Mouse (Mus musculus): ENCODE data around the gene Tab2. TPM values are rescaled to one million over a fixed set of nuclear protein-coding genes. Genes with fewer than 3 reads are reported as not detected.
"Not testable (repeated sequence)": the region's sequence is repeated elsewhere in the genome, so short reads cannot be mapped to it uniquely, and the experiment has no call there.

Tab2 gene
- total RNA-seq, 2 experiments from 2014 or later: 62.7 to 66.0 TPM

GRCm38 (mm10) chr10:7900719-7901627 is 55.1 kb downstream of the Tab2 start:
- DNase-seq (ENCODE audit: low spot score in 2 of 2): peak in 1 of 2 experiments; percentile 53

DNA sequence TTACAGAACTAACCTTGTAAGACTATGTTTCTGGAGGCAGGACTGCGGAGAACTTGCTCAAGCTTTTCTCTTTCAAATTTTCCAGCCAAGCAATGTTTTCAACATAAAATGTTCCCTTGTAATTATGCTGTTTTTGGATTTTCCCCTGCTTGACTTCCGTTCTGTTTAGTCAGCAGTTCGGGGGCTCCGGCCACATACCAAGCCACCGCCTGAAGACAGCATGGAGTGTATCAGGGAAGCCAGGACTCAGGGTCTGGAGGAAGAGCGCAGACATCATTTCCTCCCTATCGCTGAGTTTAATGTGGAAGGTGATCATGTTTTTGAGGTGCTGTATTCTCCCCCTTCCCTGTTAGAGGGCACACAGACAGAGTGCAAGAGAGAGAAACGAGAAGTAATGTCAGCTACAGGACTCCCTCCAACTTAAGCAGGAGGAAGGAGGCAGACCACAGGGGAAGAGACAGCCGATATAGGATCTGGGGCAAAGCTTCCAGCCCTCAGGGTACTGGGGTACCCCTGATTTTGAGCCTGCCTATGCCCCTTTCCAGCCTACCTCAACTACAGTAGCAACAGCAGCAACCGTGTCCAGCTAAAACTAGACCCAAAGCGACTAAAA is 67.7 kb downstream of the Tab2 start:
- no peak for DNase-seq (ENCODE audit: low spot score in 2 of 2)

DNA sequence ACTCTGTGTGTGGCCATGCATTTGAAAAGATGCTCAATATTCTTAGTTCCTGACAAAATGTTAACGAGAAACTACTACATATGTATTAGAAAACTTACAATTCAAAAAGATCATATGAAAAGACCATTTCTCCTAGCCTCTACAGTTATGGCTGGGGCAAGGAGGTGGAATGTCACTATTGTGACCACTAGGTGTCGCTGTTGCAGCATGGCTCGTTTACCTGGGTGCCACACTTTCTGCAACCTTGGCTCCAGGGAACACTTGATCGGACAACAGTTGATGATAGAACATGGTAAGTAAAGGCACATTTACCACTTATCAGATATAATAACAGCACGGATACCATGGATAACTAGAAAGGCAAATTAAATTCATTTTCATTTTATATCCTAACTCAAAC is 72.5 kb downstream of the Tab2 start:
- peak; percentile 67 to 84 for DNase-seq (ENCODE audit: low spot score in 2 of 2)

DNA sequence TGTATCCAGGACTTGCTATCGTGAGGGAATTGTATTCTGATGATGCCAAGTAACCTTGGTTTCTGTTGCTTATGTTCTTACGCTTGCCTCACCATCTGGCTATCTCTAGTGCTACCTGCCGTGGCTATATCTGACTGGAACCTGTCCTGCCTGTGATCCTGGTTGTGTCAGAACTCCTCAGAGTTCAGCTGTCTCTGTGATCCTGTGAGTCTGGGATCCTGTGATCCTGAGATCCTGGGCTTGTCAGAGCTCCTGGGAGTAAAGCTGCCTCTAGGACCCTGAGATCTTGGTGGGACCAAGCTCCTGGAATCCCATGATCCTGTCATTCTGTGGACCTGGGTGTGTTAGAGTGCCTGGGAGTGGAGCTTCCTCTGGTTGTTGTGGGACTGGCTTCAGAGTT is 74.1 kb downstream of the Tab2 start:
- DNase-seq (ENCODE audit: low spot score in 2 of 2): no peak

GRCm38 (mm10) chr10:7880283-7880682 is 75.7 kb downstream of the Tab2 start:
- DNase-seq (ENCODE audit: low spot score in 2 of 2): not testable (repeated sequence)

GRCm38 (mm10) chr10:7874194-7874593 is 81.8 kb downstream of the Tab2 start:
- DNase-seq (ENCODE audit: low spot score in 2 of 2): no peak

DNA sequence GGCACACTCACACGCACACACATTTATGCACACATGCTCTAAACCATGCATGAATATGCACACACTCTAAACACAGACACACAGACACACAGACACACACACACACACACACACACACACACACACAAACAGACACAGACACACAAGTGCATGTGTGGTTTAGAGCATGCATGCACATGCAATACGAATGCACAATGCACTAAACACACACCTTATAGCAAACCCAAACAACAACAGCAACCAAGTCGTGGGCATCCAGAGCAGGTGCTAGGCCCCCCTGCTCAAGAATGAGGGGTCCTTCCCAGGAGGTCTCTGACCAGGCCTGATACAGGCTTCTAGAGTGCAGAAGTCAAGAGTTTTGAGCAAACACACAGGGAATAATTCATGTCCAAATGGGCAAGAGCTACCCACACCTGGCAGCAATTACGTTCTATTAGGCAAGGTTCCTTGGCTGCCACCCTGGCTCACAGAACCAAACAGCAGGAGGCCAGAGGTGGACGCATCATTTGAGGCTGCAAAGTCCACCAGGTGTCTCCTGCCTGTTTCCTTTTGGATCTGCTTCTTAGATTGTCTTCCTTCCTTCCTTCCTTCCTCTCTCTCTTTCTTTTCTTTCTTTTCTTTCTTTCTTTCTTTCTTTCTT is 84.5 kb downstream of the Tab2 start:
- DNase-seq (ENCODE audit: low spot score in 2 of 2): no peak

GRCm38 (mm10) chr10:7870571-7871315 is 85.3 kb downstream of the Tab2 start:
- peak; percentile 37 to 55 for DNase-seq (ENCODE audit: low spot score in 2 of 2)

- no peak for DNase-seq (ENCODE audit: low spot score in 2 of 2)
Observed at GRCm38 (mm10) chr10:7869746-7870145, 86.3 kb downstream of the Tab2 start.

- no peak for DNase-seq (ENCODE audit: low spot score in 2 of 2)
Observed at GRCm38 (mm10) chr10:7867666-7868030, 88.4 kb downstream of the Tab2 start.

DNA sequence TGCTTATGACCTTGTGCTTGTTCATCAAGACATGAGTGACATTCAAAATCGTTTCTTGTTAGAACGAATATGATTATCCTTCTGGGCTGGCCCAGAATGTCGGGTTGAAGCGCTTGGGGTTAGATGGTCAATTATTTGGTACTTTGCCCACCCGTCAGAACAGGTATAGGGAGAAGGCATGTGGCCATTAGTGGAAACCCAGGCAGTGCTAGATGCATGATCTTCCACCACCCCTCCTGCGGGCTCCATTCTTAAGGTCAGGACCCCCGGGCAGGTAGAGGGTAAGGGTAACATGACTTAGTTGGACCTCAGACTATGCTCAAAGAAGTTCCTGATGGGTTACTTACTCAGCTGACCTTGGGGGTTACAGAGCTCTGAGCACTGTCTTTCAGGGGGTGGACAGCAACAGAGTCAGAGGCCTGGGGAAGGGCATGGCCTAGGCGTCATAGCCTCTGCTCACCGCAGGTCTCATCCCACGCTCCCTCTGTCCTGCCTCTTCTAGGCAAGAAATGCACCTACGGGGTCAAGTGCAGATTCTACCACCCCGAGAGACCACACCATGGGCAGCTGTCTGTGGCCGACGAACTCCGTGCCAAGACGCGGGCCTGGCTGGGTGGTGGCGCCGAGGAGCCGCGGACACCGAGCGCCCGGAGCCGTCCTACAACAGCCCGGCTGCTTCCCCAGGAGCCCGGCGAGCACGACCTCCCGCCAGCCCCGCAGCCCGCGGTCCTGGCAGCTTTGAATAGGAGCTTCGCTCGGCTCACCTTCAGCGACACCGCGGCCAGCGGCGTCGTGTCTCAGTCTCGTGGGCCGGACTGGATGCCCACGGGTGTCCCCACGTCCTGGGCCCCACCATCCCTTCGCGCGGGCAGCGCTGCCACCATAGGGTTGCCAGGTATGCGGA is 89.0 kb downstream of the Tab2 start:
- no peak for DNase-seq (ENCODE audit: low spot score in 2 of 2)

DNA sequence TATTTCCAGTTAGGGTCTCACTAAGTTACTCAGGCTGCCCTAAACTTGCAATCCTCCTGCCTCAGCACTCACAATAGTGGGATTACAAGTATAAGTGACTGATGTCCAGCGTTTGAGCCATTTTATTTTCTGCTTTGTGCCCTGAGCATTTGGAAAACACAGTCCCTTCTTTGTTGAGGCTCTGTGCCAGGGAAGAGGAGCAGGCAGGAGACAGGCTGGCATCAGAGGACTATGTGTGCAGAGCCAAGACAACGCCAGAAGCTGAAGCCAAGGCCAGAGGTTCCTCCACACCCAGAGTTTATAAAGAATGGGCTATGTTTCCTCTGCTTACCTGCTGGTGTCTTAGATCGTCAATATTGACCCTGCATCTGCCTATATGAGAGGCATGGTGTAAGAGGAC is 91.2 kb downstream of the Tab2 start:
- no peak for DNase-seq (ENCODE audit: low spot score in 2 of 2)

DNA sequence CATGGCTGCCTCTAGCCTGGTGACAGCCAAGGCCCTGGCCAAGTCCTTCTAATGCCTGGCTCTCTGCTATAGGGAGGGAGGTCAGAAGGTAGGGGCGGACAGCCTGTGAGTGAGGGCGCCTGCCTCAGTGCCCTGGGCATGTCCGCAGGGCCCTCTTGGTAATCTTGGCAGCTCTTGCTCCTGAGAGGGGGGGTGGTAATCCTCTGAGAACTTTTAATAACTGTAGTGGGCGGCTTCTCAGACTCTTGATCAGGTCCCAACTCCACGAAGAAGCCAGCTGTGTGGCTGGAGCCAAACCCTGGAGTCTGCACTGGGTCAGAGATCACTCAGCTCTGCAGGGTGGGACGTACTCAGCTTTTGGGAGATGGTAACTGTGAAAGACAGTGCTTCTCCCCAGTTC is 91.8 kb downstream of the Tab2 start:
- no peak for DNase-seq (ENCODE audit: low spot score in 2 of 2)

- no peak for DNase-seq (ENCODE audit: low spot score in 2 of 2)
Observed at GRCm38 (mm10) chr10:7863411-7863810, 92.6 kb downstream of the Tab2 start.

- DNase-seq (ENCODE audit: low spot score in 2 of 2): no peak
Observed at GRCm38 (mm10) chr10:7861937-7862657, 93.9 kb downstream of the Tab2 start.

- no peak for DNase-seq (ENCODE audit: low spot score in 2 of 2)
Observed at GRCm38 (mm10) chr10:7861259-7861936, 94.6 kb downstream of the Tab2 start.

DNA sequence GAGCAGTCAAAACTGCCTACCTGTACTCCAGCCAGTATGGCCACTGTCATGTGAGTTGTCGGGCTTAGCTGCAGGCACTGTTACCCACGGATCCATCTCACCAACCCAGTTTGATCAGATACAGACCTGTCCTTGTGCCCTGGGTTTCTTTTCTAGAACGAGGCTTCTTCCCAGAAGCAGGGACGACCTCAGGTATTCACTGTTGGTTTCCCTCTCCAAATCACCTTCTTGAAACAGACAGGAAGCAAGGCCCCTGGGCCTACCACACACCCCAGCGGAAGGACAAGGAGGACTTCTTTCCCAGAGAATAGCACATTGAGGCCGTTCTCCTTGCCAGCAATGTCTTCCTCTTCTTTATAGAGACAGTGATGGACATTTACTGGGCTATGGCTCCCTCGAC is 95.5 kb downstream of the Tab2 start:
- DNase-seq (ENCODE audit: low spot score in 2 of 2): no peak
